Mouse (Mus musculus) ES-Bruce4 (cell line): ENCODE results near the gene Oprd1.

ENCODE experiments used
- CTCF ChIP-seq: IDR thresholded peaks from one replicate; pipeline ENCODE4 v1.8.1; 2011; ENCODE audit warnings: low read depth, low read length
- POLR2A ChIP-seq: IDR thresholded peaks from one replicate; pipeline ENCODE4 v1.8.1; 2011; ENCODE audit warnings: low read length; ENCODE audit not compliant: insufficient read depth

GRCm38 (mm10) chr4:132093928-132094327 is 50.4 kb downstream of the Oprd1 start:
- TF ChIP-seq POLR2A (no peak), CTCF (no peak)
